In genomic region chr8:71340625-71341024, GRCm38 (mm10) we compare ENCODE assay signal across 9 mouse cellular contexts. TPM values are rescaled to one million over a fixed set of nuclear protein-coding genes. Genes with fewer than 3 reads are reported as not detected.
DNase-seq lines count a peak whose midpoint lies in the region; ATAC-seq and TF ChIP-seq lines count a peak whose summit lies in the region.
"Had no signal": no experiment of that assay in that cellular context is flagged by ENCODE, and none has a peak within 500 bp of the region (broad histone marks: within the 10 kb centered on the region; RNA-seq: fewer than 3 reads in every experiment).

No protein-coding gene starts in this region.

- H3K4me2 ChIP-seq in liver, embryonic 12.5 days, result no peak overlapping the region
- H3K4me2 ChIP-seq in limb, embryonic 14.5 days (replicated peaks; ENCODE audit: low read depth, low read length, severe bottlenecking), result no peak overlapping the region

- H3K36me3 ChIP-seq in liver, adult 2 months (ENCODE audit: control insufficient read depth, insufficient read depth, low read length), result peaks cover 7% of the 10 kb centered on the region; the same call in 1 of the 2 replicates
- H3K36me3 ChIP-seq in liver, embryonic 12.5 days, result peaks cover 63% of the 10 kb centered on the region
- peaks cover 77% of the 10 kb centered on the region for H3K36me3 ChIP-seq in limb, embryonic 14.5 days (ENCODE audit: control insufficient read depth, insufficient read depth, low read length)

- H3K27ac ChIP-seq in liver, adult 2 months (replicated peaks; ENCODE audit: insufficient read depth, low read depth, low read length), result no peak overlapping the region
- H3K27ac ChIP-seq in liver, embryonic 12.5 days, result no peak overlapping the region
- H3K27ac ChIP-seq in limb, embryonic 14.5 days (replicated peaks; ENCODE audit: low read depth, low read length), result no peak overlapping the region

- no peaks in the 10 kb centered on the region for H3K9me3 ChIP-seq in liver, embryonic 12.5 days (replicated peaks)
- no peaks in the 10 kb centered on the region for H3K9me3 ChIP-seq in limb, embryonic 14.5 days (ENCODE audit: control insufficient read depth, low read length)

- TF ChIP-seq CTCF in liver, adult 2 months (IDR thresholded peaks at IDR 0.05; ENCODE audit: low read depth, low read length), result peak; percentile 51; the same call in 1 of the 2 replicates

- H3K4me1 ChIP-seq in liver, adult 2 months (ENCODE audit: control insufficient read depth, insufficient read depth, low read length), result no peaks in the 10 kb centered on the region
- no peaks in the 10 kb centered on the region for H3K4me1 ChIP-seq in liver, embryonic 12.5 days
- H3K4me1 ChIP-seq in limb, embryonic 14.5 days (ENCODE audit: control insufficient read depth, insufficient read depth, low read length), result no peaks in the 10 kb centered on the region

- no peak overlapping the region for H3K4me3 ChIP-seq in liver, adult 2 months (ENCODE audit: insufficient read depth, low read depth, low read length)
- H3K4me3 ChIP-seq in liver, embryonic 12.5 days, result no peak overlapping the region
- no peak overlapping the region for H3K4me3 ChIP-seq in limb, embryonic 14.5 days (replicated peaks; ENCODE audit: low read length)

- WGBS in liver, adult 2 months, result 90% methylated on average over 5 of the region's 5 CpGs
- WGBS in liver, embryonic 12.5 days (ENCODE audit: insufficient replicate concordance), result 82% methylated on average over 5 of the region's 5 CpGs
- 80% methylated on average over 5 of the region's 5 CpGs for WGBS in limb, embryonic 14.5 days

- no peak overlapping the region for H3K9ac ChIP-seq in liver, adult 2 months (ENCODE audit: low read depth, low read length)
- no peak overlapping the region for H3K9ac ChIP-seq in liver, embryonic 12.5 days
- no peak overlapping the region for H3K9ac ChIP-seq in limb, embryonic 14.5 days (ENCODE audit: low read depth, low read length, severe bottlenecking)

- DNase-seq in adrenal gland, postnatal 25 days, result peak; percentile 47
- DNase-seq in adrenal gland, adult 8-10 months, result no peak
- DNase-seq in liver, adult 2 months (ENCODE audit: extremely low read depth, low read depth, low spot score), result peak; percentile 22
- DNase-seq in cerebellum, postnatal 14 days, result peak; percentile 36 to 74
- peak; percentile 5 for DNase-seq in limb, embryonic 14.5 days (ENCODE audit: low spot score)
- peak; percentile 32 for DNase-seq in thymus, postnatal 0 days (ENCODE audit: low spot score)
- no peak for DNase-seq in heart, adult 9 months (ENCODE audit: low spot score in 2 of 2)

- TF ChIP-seq POLR2A in liver, adult 2 months (IDR thresholded peaks at IDR 0.05; ENCODE audit: extremely low read depth, insufficient read depth, low read length), result no peak
- TF ChIP-seq POLR2A in limb, embryonic 14.5 days (IDR thresholded peaks at IDR 0.05; ENCODE audit: borderline replicate concordance, extremely low read depth, insufficient read depth, insufficient read length), result no peak

- ATAC-seq in liver, embryonic 12.5 days, result no peak
- no peak for ATAC-seq in limb, embryonic 14.5 days (ENCODE audit: low FRiP score, low read depth)

- no peaks in the 10 kb centered on the region for H3K79me2 ChIP-seq in liver, adult 2 months (ENCODE audit: control insufficient read depth, insufficient read depth, low read length)

- no peaks in the 10 kb centered on the region for H3K27me3 ChIP-seq in liver, adult 2 months (ENCODE audit: control insufficient read depth, insufficient read depth, low read length)
- no peaks in the 10 kb centered on the region for H3K27me3 ChIP-seq in liver, embryonic 12.5 days (replicated peaks)
- no peaks in the 10 kb centered on the region for H3K27me3 ChIP-seq in limb, embryonic 14.5 days (ENCODE audit: control insufficient read depth, insufficient read depth, low read length)

RNA-seq across cellular contexts. Expression of gene Use1, which starts 26.0 kb away (rescaled TPM):
- 168 and 199 TPM in 2 replicates for total RNA-seq in adrenal gland, postnatal 25 days (2021)
- 100 to 1,000 TPM; 203 to 262 (median 232) TPM for total RNA-seq in adrenal gland, adult 8-10 months (2022)
- 76.6 and 82.2 TPM in 2 replicates for total RNA-seq in liver, adult 2 months (2014; rRNA removed)
- 60.2 and 69.9 TPM in 2 replicates for polyA plus RNA-seq in liver, adult 2 months (2012; rRNA removed)
- 60.2 and 61.1 TPM in 2 replicates for polyA plus RNA-seq in liver, embryonic 12.5 days (2016; fragmentation: Nextera tagmentation; extraction: Ambion mirVana)
- 158 and 189 TPM in 2 replicates for polyA plus RNA-seq in limb, embryonic 14.5 days (2012; rRNA removed)
- polyA plus RNA-seq in limb, embryonic 14.5 days (2014; fragmentation: Nextera tagmentation; extraction: Ambion mirVana), result 114 and 128 TPM in 2 replicates
- 143 and 152 TPM in 2 replicates for polyA plus RNA-seq in thymus, postnatal 0 days (2015; fragmentation: Nextera tagmentation; extraction: Ambion mirVana)

RNA-seq across cellular contexts. Expression of gene Ocel1, which starts 30.5 kb away (rescaled TPM):
- 18.7 and 20.7 TPM in 2 replicates for total RNA-seq in adrenal gland, postnatal 25 days (2021)
- total RNA-seq in adrenal gland, adult 8-10 months (2022), result 10 to 100 TPM; 15.9 to 18.8 (median 17.7) TPM
- 8.0 and 8.1 TPM in 2 replicates for total RNA-seq in liver, adult 2 months (2014; rRNA removed)
- 9.2 and 17.1 TPM in 2 replicates for polyA plus RNA-seq in liver, adult 2 months (2012; rRNA removed)
- 6.8 and 6.9 TPM in 2 replicates for polyA plus RNA-seq in liver, embryonic 12.5 days (2016; fragmentation: Nextera tagmentation; extraction: Ambion mirVana)
- polyA plus RNA-seq in limb, embryonic 14.5 days (2012; rRNA removed), result 4.2 and 4.6 TPM in 2 replicates
- 3.8 and 4.3 TPM in 2 replicates for polyA plus RNA-seq in limb, embryonic 14.5 days (2014; fragmentation: Nextera tagmentation; extraction: Ambion mirVana)
- 17.4 and 19.2 TPM in 2 replicates for polyA plus RNA-seq in thymus, postnatal 0 days (2015; fragmentation: Nextera tagmentation; extraction: Ambion mirVana)

RNA-seq across cellular contexts. Expression of gene Nr2f6, which starts 41.1 kb away (rescaled TPM):
- total RNA-seq in adrenal gland, postnatal 25 days (2021), result 64.5 and 75.8 TPM in 2 replicates
- total RNA-seq in adrenal gland, adult 8-10 months (2022), result 10 to 100 TPM; 59.1 to 67.2 (median 62.7) TPM
- 73.9 and 117 TPM in 2 replicates for total RNA-seq in liver, adult 2 months (2014; rRNA removed)
- polyA plus RNA-seq in liver, adult 2 months (2012; rRNA removed), result 319 and 341 TPM in 2 replicates
- 35.3 and 38.8 TPM in 2 replicates for polyA plus RNA-seq in liver, embryonic 12.5 days (2016; fragmentation: Nextera tagmentation; extraction: Ambion mirVana)
- polyA plus RNA-seq in limb, embryonic 14.5 days (2012; rRNA removed), result 80.8 and 113 TPM in 2 replicates
- polyA plus RNA-seq in limb, embryonic 14.5 days (2014; fragmentation: Nextera tagmentation; extraction: Ambion mirVana), result 63.1 and 66.9 TPM in 2 replicates
- 17.7 and 18.4 TPM in 2 replicates for polyA plus RNA-seq in thymus, postnatal 0 days (2015; fragmentation: Nextera tagmentation; extraction: Ambion mirVana)

RNA-seq across cellular contexts. Expression of gene Ushbp1, which starts 55.0 kb away (rescaled TPM):
- total RNA-seq in adrenal gland, postnatal 25 days (2021), result 20.6 and 25.8 TPM in 2 replicates
- 10 to 100 TPM; 11.4 to 25.1 (median 18.2) TPM for total RNA-seq in adrenal gland, adult 8-10 months (2022)
- 7.9 and 9.7 TPM in 2 replicates for total RNA-seq in liver, adult 2 months (2014; rRNA removed)
- 7.9 and 13.6 TPM in 2 replicates for polyA plus RNA-seq in liver, adult 2 months (2012; rRNA removed)
- 3.6 and 4.0 TPM in 2 replicates for polyA plus RNA-seq in liver, embryonic 12.5 days (2016; fragmentation: Nextera tagmentation; extraction: Ambion mirVana)
- polyA plus RNA-seq in limb, embryonic 14.5 days (2012; rRNA removed), result 15.7 and 16.7 TPM in 2 replicates
- polyA plus RNA-seq in limb, embryonic 14.5 days (2014; fragmentation: Nextera tagmentation; extraction: Ambion mirVana), result 7.6 and 9.1 TPM in 2 replicates
- polyA plus RNA-seq in thymus, postnatal 0 days (2015; fragmentation: Nextera tagmentation; extraction: Ambion mirVana), result 4.7 and 5.1 TPM in 2 replicates
- total RNA-seq: neutrophil, adult 5-6 weeks had no signal

RNA-seq across cellular contexts. Expression of gene Babam1, which starts 56.0 kb away (rescaled TPM):
- total RNA-seq in adrenal gland, postnatal 25 days (2021), result 105 and 116 TPM in 2 replicates
- total RNA-seq in adrenal gland, adult 8-10 months (2022), result 100 to 1,000 TPM; 101 to 137 (median 120) TPM
- total RNA-seq in liver, adult 2 months (2014; rRNA removed), result 42.7 and 44.8 TPM in 2 replicates
- polyA plus RNA-seq in liver, adult 2 months (2012; rRNA removed), result 98.5 and 106 TPM in 2 replicates
- polyA plus RNA-seq in liver, embryonic 12.5 days (2016; fragmentation: Nextera tagmentation; extraction: Ambion mirVana), result 79.0 and 82.6 TPM in 2 replicates
- polyA plus RNA-seq in limb, embryonic 14.5 days (2012; rRNA removed), result 117 and 122 TPM in 2 replicates
- 87.7 and 88.6 TPM in 2 replicates for polyA plus RNA-seq in limb, embryonic 14.5 days (2014; fragmentation: Nextera tagmentation; extraction: Ambion mirVana)
- polyA plus RNA-seq in thymus, postnatal 0 days (2015; fragmentation: Nextera tagmentation; extraction: Ambion mirVana), result 83.2 and 87.4 TPM in 2 replicates

Comparison
In these comparisons a context has a peak if more than half of its experiments do, and no peak if none do; other contexts are left out.
1. DNase-seq: peak in adrenal gland, postnatal 25 days (single experiment), liver, adult 2 months (single experiment), cerebellum, postnatal 14 days (2 of 2), limb, embryonic 14.5 days (single experiment) and thymus, postnatal 0 days (single experiment); none in adrenal gland, adult 8-10 months (single experiment) and heart, adult 9 months (0 of 2).